Mouse (Mus musculus): ENCODE measurements around the gene Bcas3. TPM values are rescaled to one million over a fixed set of nuclear protein-coding genes. Genes with fewer than 3 reads are reported as not detected.

Bcas3 gene
- 35.1 and 37.9 TPM in 2 replicates for polyA plus RNA-seq (2012; ENCODE audit: insufficient read depth, insufficient read length, missing spikeins)

DNA sequence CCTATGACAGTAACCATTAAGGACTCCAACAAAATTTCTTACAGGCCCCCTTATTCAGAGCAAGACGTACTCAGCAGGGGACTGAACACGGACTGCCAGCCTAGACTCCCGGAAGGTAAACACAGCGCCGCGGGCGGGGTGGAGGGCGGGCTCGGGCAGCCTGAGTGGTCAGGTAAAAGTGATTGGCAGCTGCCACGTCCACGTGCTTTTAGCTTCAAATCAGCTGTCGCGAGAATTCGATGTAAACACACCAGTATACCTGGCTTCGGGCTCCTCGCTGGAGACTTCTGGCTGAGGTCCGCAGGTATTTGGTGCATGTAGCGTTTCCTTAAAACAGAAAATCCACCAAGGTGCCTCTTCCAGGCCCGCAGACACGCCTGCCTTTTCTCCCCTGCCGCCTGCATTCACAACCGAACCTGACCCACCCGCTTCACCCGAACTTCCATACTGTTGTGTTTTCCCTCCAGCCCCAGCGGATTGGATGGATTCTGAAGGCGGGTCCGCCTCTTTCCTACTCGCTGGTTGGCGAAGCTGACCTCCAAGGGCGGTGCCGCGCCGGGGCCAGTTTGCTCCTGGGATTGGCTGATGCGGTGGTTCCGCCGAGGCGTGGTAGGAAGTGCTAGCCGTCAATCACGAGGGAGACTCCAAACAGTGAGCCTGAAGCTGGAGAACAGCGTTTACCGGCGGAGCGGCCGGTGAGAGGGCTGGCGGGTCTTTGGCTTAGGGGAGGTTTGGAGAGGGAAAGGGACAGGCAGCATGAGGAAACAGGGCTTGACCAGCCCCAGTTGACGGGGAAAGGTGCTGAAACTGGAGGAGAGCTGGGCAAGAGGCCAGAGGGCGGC lies at the start of gene Bcas3:
Gene Bcas3, plus strand, starts transcription at position 629 of the 842 bp plus-strand sequence.
- peak within 1 kb of the TSS; percentile 67; the same call in 1 of the 2 replicates for H3K27ac ChIP-seq (ENCODE audit: insufficient read depth, low read depth, low read length)
- TF ChIP-seq POLR2A (IDR thresholded peaks at IDR 0.05; ENCODE audit: borderline replicate concordance, low read depth, low read length) (no peak), CTCF (IDR thresholded peaks at IDR 0.05; ENCODE audit: low read depth, low read length) (no peak)
- no peaks in the 10 kb centered on the region; the same call in 1 of the 2 replicates for H3K4me1 ChIP-seq (ENCODE audit: control insufficient read depth, insufficient read depth, low read length)

DNA sequence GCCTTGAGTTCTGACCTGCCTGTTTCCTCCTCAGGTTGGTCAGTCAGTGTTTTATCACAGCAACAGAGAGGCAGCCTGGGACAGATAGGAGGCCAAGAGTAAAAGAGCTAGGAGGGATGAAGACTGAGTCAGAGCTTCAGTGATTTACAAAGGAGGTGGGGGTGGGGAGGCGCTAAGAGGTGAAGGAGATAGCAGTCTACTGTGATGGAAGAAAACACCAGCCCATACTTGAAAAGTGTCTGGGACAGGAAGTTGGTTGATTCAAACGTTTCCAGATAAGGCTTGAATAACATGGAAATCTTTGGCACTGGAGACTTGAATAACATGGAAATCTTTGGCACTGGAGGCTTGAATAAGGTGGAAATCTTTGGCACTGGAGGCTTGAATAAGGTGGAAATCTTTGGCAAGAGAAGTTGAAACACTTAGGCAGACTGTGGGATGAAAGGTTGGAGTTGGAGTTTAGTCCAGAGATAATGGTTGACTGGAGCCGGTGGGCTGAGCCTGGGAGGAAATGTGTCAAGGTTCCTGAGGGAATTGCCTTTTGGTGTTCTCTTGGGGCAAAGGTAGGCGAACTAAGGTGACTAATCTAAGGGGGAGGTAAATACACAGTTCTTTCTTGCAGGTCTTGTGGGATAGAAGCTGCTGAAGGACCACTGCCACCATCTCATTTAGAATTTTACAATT lies 46.2 kb upstream of the Bcas3 start:
- peaks cover 5% of the 10 kb centered on the region; the same call in 1 of the 2 replicates for H3K4me1 ChIP-seq (ENCODE audit: control insufficient read depth, insufficient read depth, low read length)
- no peak overlapping the region for H3K4me3 ChIP-seq (ENCODE audit: insufficient read depth, low read length)
- H3K27ac ChIP-seq (ENCODE audit: insufficient read depth, low read depth, low read length), result no peak overlapping the region
- no peak for TF ChIP-seq POLR2A (IDR thresholded peaks at IDR 0.05; ENCODE audit: borderline replicate concordance, low read depth, low read length)
- no peak for TF ChIP-seq CTCF (IDR thresholded peaks at IDR 0.05; ENCODE audit: low read depth, low read length)

More for the DNA sequence above, at the start of gene Bcas3:
- H3K4me3 ChIP-seq (ENCODE audit: insufficient read depth, low read length), result peak within 1 kb of the TSS; percentile 85

DNA sequence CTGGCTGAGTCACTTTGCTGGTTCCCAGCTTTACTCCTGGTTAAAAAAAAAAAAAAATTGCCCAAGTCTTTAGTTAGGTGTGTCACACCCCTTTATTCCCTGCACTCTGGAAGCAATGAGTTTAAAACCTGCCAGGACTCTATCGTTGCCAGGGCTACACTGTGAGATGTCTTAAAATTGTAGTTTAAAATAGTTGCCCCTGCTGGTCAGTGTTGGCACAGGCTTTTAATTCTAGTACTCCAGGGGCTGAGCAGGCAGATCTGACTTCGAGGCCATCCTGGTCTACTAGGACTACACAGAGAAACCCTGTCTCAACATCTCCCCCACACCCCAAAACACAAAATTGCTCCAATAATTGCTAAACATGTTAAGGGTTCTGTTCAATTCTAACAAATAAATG lies 44.2 kb upstream of the Bcas3 start:
- H3K4me1 ChIP-seq (ENCODE audit: control insufficient read depth, insufficient read depth, low read length), result peaks cover 12% of the 10 kb centered on the region
- H3K27ac ChIP-seq (ENCODE audit: insufficient read depth, low read depth, low read length), result no peak overlapping the region
- TF ChIP-seq CTCF (IDR thresholded peaks at IDR 0.05; ENCODE audit: low read depth, low read length), result no peak
- TF ChIP-seq POLR2A (IDR thresholded peaks at IDR 0.05; ENCODE audit: borderline replicate concordance, low read depth, low read length), result no peak
- no peak overlapping the region for H3K4me3 ChIP-seq (ENCODE audit: insufficient read depth, low read length)

DNA sequence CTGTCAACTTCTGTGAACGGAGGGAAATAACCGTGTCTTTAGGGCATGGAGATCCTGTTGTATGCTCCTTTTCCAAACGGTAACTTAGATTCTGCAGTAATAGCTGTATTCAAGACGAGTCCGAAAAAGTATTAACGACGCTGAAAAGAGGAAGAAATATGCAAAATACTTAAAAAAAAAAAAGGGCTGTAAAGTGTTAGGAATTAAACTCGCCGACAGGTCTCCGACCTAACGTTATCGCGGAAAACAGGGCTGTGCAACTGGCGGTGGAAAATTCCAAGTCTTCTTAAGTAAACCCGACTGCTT lies 42.6 kb upstream of the Bcas3 start:
- peak overlapping the region; percentile 84 for H3K27ac ChIP-seq (ENCODE audit: insufficient read depth, low read depth, low read length)
- no peak for TF ChIP-seq POLR2A (IDR thresholded peaks at IDR 0.05; ENCODE audit: borderline replicate concordance, low read depth, low read length)
- no peak for TF ChIP-seq CTCF (IDR thresholded peaks at IDR 0.05; ENCODE audit: low read depth, low read length)
- peak overlapping the region; percentile 70 for H3K4me3 ChIP-seq (ENCODE audit: insufficient read depth, low read length)
- peaks cover 13% of the 10 kb centered on the region for H3K4me1 ChIP-seq (ENCODE audit: control insufficient read depth, insufficient read depth, low read length)

DNA sequence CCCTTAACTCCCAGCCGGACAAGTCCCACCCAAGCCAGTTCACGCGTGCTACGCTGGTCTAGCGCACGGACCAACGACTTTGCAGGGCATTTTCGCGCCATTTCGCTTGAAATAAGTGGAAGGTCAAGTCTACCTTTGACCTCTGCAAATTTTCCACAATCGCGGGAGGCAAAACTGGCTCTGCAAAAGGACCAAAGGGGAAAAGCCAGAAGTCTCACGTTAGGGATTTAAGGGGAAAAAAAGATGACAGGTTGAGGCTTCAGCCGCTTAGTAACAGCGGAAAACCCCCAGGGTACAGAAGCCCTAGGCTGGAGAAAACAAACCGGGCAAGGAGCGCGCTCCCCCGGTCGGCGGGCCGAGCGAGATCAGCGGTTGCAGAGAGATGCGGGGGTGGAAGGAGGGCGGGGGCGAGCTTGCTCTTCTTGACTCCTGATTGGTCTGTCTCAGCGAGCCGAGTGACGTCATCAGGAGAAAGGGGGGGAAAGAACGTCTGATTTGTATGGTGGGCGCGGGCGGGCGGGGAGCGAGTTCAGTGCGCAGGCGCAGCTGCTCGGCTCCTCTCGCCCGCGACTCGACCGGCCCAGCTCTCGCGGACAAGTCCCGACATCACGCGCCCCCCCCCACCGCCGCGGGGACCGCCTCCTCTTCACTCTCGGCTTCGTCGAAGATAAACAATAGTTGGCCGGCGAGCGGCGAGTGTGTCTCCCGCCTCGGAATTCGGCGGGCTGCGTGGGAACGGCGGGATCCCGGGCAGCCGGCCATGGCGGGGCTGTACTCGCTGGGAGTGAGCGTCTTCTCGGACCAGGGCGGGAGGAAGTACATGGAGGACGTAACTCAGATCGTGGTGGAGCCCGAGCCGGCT lies 42.0 kb upstream of the Bcas3 start, which contains the start of gene Ppm1d:
Gene Ppm1d, plus strand, starts transcription at position 532 of the 862 bp plus-strand sequence.
- peak within 1 kb of the TSS; percentile 84 for H3K27ac ChIP-seq (ENCODE audit: insufficient read depth, low read depth, low read length)
- no peak; the same call in 1 of the 2 replicates for TF ChIP-seq POLR2A (IDR thresholded peaks at IDR 0.05; ENCODE audit: borderline replicate concordance, low read depth, low read length)
- TF ChIP-seq CTCF (IDR thresholded peaks at IDR 0.05; ENCODE audit: low read depth, low read length), result no peak
- peak within 1 kb of the TSS; percentile 88 for H3K4me3 ChIP-seq (ENCODE audit: insufficient read depth, low read length)
- H3K4me1 ChIP-seq (ENCODE audit: control insufficient read depth, insufficient read depth, low read length), result peaks cover 14% of the 10 kb centered on the region

DNA sequence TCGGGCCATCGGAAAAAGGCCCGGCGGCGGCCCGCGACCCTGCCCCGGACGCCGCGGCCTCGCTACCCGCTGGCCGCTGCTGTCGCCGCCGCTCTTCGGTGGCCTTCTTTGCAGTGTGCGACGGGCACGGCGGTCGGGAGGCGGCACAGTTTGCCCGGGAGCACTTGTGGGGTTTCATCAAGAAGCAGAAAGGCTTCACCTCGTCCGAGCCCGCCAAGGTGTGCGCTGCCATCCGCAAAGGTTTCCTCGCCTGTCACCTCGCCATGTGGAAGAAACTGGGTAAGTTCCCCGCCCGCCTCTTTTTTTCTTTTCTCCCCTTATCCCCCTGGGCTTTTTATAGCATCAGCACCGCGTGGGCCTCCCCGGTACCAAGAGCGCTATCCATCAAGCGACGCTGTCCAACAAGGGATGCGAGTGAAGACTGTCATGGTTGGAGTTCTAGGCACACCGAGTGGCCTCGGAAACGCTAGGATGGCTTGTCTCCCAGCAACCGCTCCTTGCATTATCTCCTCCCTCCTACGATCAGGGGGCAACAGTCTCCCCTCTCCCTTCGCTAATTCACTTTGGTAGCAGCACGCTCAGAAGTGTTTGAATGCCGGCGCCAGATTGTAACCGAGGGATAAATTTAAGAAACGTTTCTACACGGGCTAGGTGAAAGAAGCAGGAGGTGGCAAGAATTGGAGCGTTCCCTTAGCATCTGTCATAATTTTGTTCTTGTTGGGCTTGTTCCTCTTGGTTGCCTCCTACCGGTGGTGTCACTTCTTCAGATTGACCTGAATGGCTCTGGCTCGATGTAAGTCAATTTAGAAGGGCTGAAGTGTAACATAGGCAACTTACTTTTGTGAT lies 41.1 kb upstream of the Bcas3 start:
- Histone ChIP-seq H3K4me3 (ENCODE audit: insufficient read depth, low read length) (peak overlapping the region; percentile 88), H3K27ac (ENCODE audit: insufficient read depth, low read depth, low read length) (peak overlapping the region; percentile 71), H3K4me1 (ENCODE audit: control insufficient read depth, insufficient read depth, low read length) (peaks cover 19% of the 10 kb centered on the region)
- TF ChIP-seq POLR2A (IDR thresholded peaks at IDR 0.05; ENCODE audit: borderline replicate concordance, low read depth, low read length) (no peak), CTCF (IDR thresholded peaks at IDR 0.05; ENCODE audit: low read depth, low read length) (no peak)

DNA sequence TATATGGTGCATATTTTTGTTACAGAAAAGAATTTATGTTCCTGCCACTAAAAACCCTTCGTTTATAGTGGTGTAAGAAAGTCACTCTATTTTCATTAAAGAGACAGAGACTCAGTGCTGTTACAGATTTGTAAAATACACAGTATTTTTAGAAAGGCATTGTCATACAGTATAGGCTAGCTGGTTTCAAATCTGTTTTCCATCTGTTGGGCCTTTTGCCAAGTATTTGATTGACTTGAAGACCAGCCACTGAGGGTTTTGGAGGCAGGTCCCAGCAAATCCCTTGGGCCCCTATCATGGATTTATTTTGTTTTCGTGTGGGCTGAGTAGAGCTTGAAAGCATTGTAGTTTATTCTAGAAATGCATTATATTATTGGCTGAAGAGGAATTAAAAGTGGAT lies 40.1 kb upstream of the Bcas3 start:
- H3K27ac ChIP-seq (ENCODE audit: insufficient read depth, low read depth, low read length), result no peak overlapping the region
- no peak overlapping the region for H3K4me3 ChIP-seq (ENCODE audit: insufficient read depth, low read length)
- peaks cover 19% of the 10 kb centered on the region for H3K4me1 ChIP-seq (ENCODE audit: control insufficient read depth, insufficient read depth, low read length)
- no peak for TF ChIP-seq POLR2A (IDR thresholded peaks at IDR 0.05; ENCODE audit: borderline replicate concordance, low read depth, low read length)
- no peak for TF ChIP-seq CTCF (IDR thresholded peaks at IDR 0.05; ENCODE audit: low read depth, low read length)

- peaks cover 19% of the 10 kb centered on the region for H3K4me1 ChIP-seq (ENCODE audit: control insufficient read depth, insufficient read depth, low read length)
- TF ChIP-seq POLR2A (IDR thresholded peaks at IDR 0.05; ENCODE audit: borderline replicate concordance, low read depth, low read length) (no peak), CTCF (IDR thresholded peaks at IDR 0.05; ENCODE audit: low read depth, low read length) (no peak)
- H3K27ac ChIP-seq (ENCODE audit: insufficient read depth, low read depth, low read length), result no peak overlapping the region
- 0 out of 2 replicates have a peak overlapping the region, but pooled peaks have one; percentile 16 for H3K4me3 ChIP-seq (ENCODE audit: insufficient read depth, low read length)
These were observed 39.6 kb upstream of the Bcas3 start for GRCm38 (mm10) chr11:85313361-85313760.
